Mouse (Mus musculus) lung, postnatal 0 days (tissue): ENCODE results near the gene Fbxo28. TPM values are rescaled to one million over a fixed set of nuclear protein-coding genes. Genes with fewer than 3 reads are reported as not detected.

Source experiments
- ATAC-seq: fragments of 200-750 bp; cut with Nextera tagmentation; 2 replicates; pipeline ENCODE4 v1.8.0; 2017; ENCODE audit warnings: moderate library complexity
- DNase-seq: peaks from one replicate; pipeline ENCODE4 v3.0.0-alpha.2; 2016; ENCODE audit warnings: low spot score
- H3K27ac ChIP-seq: fragments of 300-500 bp; sonication (generic); 2 replicates; pipeline ENCODE4 v1.5.1; 2014; ENCODE audit warnings: antibody characterized with exemption, mild to moderate bottlenecking, low read length, mixed read lengths
- H3K27me3 ChIP-seq: fragments of 300-500 bp; sonication (generic); replicated peaks from 2 replicates; pipeline ENCODE4 v1.6.1; 2014; ENCODE audit warnings: low read length, mixed read lengths; ENCODE audit not compliant: insufficient read depth
- H3K36me3 ChIP-seq: fragments of 300-500 bp; sonication (generic); 2 replicates; pipeline ENCODE4 v1.6.1; 2014; ENCODE audit warnings: low read length, mixed read lengths; ENCODE audit not compliant: insufficient read depth
- H3K4me1 ChIP-seq: fragments of 300-500 bp; sonication (generic); 2 replicates; pipeline ENCODE4 v1.6.1; 2014; ENCODE audit warnings: antibody characterized with exemption, low read depth, low read length, mixed read lengths; ENCODE audit not compliant: insufficient read depth
- H3K4me2 ChIP-seq: fragments of 300-500 bp; sonication (generic); replicated peaks from 2 replicates; pipeline ENCODE4 v1.6.1; 2014; ENCODE audit warnings: low read depth, mild to moderate bottlenecking, low read length, moderate library complexity, mixed read lengths
- H3K4me3 ChIP-seq: fragments of 300-500 bp; sonication (generic); 2 replicates; pipeline ENCODE4 v1.5.1; 2014; ENCODE audit warnings: low read depth, low read length
- H3K9ac ChIP-seq: fragments of 300-500 bp; sonication (generic); replicated peaks from 2 replicates; pipeline ENCODE4 v1.6.1; 2014; ENCODE audit warnings: low read depth, mild to moderate bottlenecking
- H3K9me3 ChIP-seq: fragments of 300-500 bp; sonication (generic); 2 replicates; pipeline ENCODE4 v1.6.1; 2016; ENCODE audit warnings: low read length, mixed read lengths
- CTCF ChIP-seq: IDR thresholded peaks from 2 replicates; pipeline ENCODE4 v1.5.1; 2016; ENCODE audit warnings: antibody characterized with exemption, mild to moderate bottlenecking
- EP300 ChIP-seq: IDR thresholded peaks from 2 replicates; pipeline ENCODE4 v1.6.1; 2016; ENCODE audit warnings: antibody characterized with exemption, mild to moderate bottlenecking, control low read depth
- WGBS: fragments of 180-500 bp; shearing (Covaris S2); extraction: QIAGEN DNeasy Blood & Tissue Kit; methylation state at CpG from one replicate; pipeline ENCODE4 v1.1.7; 2014; 5-methylcytosine and 5-hydroxymethylcytosine counted together
- polyA plus RNA-seq: library from polyadenylated mRNA; unstranded; fragments of >200 nt; fragmentation: Nextera tagmentation; extraction: Ambion mirVana; gene quantifications from 2 replicates; pipeline ENCODE4 v1.2.1, GENCODE M21; 2015

Gene Fbxo28
- polyA plus RNA-seq, 1 experiment from 2014 or later, result 9.8 TPM

- no peak overlapping the region for H3K4me2 ChIP-seq
- H3K36me3 ChIP-seq, result peaks cover 29% of the 10 kb centered on the region
- no peak overlapping the region for H3K9ac ChIP-seq
- no peak overlapping the region for H3K4me3 ChIP-seq
- no peaks in the 10 kb centered on the region for H3K4me1 ChIP-seq
- 88% methylated on average over 8 of the region's 8 CpGs for WGBS
- no peaks in the 10 kb centered on the region for H3K9me3 ChIP-seq
- H3K27me3 ChIP-seq, result no peaks in the 10 kb centered on the region
- TF ChIP-seq CTCF (no peak), EP300 (no peak)
- no peak overlapping the region for H3K27ac ChIP-seq
- DNase-seq (no peak), ATAC-seq (no peak)
Measured at GRCm38 (mm10) chr1:182313181-182313580, 28.2 kb downstream of the Fbxo28 start.

GRCm38 (mm10) chr1:182311376-182311775 lies 30.1 kb downstream of the Fbxo28 start:
- Histone ChIP-seq H3K4me3 (no peak overlapping the region), H3K36me3 (peaks cover 14% of the 10 kb centered on the region; the same call in 1 of the 2 replicates), H3K9me3 (no peaks in the 10 kb centered on the region), H3K4me2 (no peak overlapping the region), H3K4me1 (no peaks in the 10 kb centered on the region), H3K27me3 (no peaks in the 10 kb centered on the region), H3K27ac (no peak overlapping the region), H3K9ac (no peak overlapping the region)
- DNase-seq (no peak), ATAC-seq (no peak)
- 95% methylated on average over 5 of the region's 5 CpGs for WGBS
- TF ChIP-seq EP300 (no peak), CTCF (peak; percentile 33)

- H3K9me3 ChIP-seq, result no peaks in the 10 kb centered on the region
- H3K4me2 ChIP-seq, result no peak overlapping the region
- 86% methylated on average over 2 of the region's 2 CpGs for WGBS
- no peak for ATAC-seq
- H3K27ac ChIP-seq, result no peak overlapping the region
- H3K36me3 ChIP-seq, result peaks cover 10% of the 10 kb centered on the region; the same call in 1 of the 2 replicates
- H3K4me3 ChIP-seq, result no peak overlapping the region
- TF ChIP-seq CTCF (no peak), EP300 (no peak)
- H3K4me1 ChIP-seq, result no peaks in the 10 kb centered on the region
- no peaks in the 10 kb centered on the region for H3K27me3 ChIP-seq
- H3K9ac ChIP-seq, result no peak overlapping the region
- DNase-seq, result no peak
Measured at GRCm38 (mm10) chr1:182310316-182310715, 31.1 kb downstream of the Fbxo28 start.

- Histone ChIP-seq H3K4me1 (no peaks in the 10 kb centered on the region), H3K36me3 (peaks cover 1% of the 10 kb centered on the region; the same call in 1 of the 2 replicates), H3K9ac (no peak overlapping the region), H3K27me3 (no peaks in the 10 kb centered on the region), H3K4me3 (no peak overlapping the region), H3K9me3 (no peaks in the 10 kb centered on the region), H3K4me2 (no peak overlapping the region), H3K27ac (no peak overlapping the region)
- WGBS, result 62% methylated on average over 5 of the region's 5 CpGs
- TF ChIP-seq EP300 (no peak), CTCF (no peak)
- DNase-seq (no peak), ATAC-seq (no peak)
Measured at GRCm38 (mm10) chr1:182309403-182309802, 32.0 kb downstream of the Fbxo28 start.

GRCm38 (mm10) chr1:182302916-182303315 lies 38.5 kb downstream of the Fbxo28 start:
- no peaks in the 10 kb centered on the region for H3K4me1 ChIP-seq
- no peak for TF ChIP-seq CTCF
- TF ChIP-seq EP300, result no peak
- H3K27ac ChIP-seq, result no peak overlapping the region
- H3K27me3 ChIP-seq, result no peaks in the 10 kb centered on the region
- no peak overlapping the region for H3K9ac ChIP-seq
- no peak overlapping the region for H3K4me2 ChIP-seq
- H3K9me3 ChIP-seq, result no peaks in the 10 kb centered on the region
- 77% methylated on average over 5 of the region's 5 CpGs for WGBS
- DNase-seq (no peak), ATAC-seq (no peak)
- no peaks in the 10 kb centered on the region for H3K36me3 ChIP-seq
- no peak overlapping the region for H3K4me3 ChIP-seq

GRCm38 (mm10) chr1:182302176-182302870 lies 39.1 kb downstream of the Fbxo28 start:
- no peak overlapping the region for H3K4me2 ChIP-seq
- no peaks in the 10 kb centered on the region for H3K9me3 ChIP-seq
- H3K27me3 ChIP-seq, result no peaks in the 10 kb centered on the region
- H3K9ac ChIP-seq, result no peak overlapping the region
- no peaks in the 10 kb centered on the region for H3K4me1 ChIP-seq
- H3K4me3 ChIP-seq, result no peak overlapping the region
- TF ChIP-seq EP300, result no peak
- no peak for TF ChIP-seq CTCF
- DNase-seq (no peak), ATAC-seq (no peak)
- no peaks in the 10 kb centered on the region for H3K36me3 ChIP-seq
- H3K27ac ChIP-seq, result no peak overlapping the region
- WGBS, result 71% methylated on average over 6 of the region's 6 CpGs
